Mouse (Mus musculus) liver, adult 2 months (tissue): Measurements from ENCODE around the gene Cyth4. TPM values are rescaled to one million over a fixed set of nuclear protein-coding genes. Genes with fewer than 3 reads are reported as not detected.

Experiments used
- DNase-seq: peaks from one replicate; pipeline ENCODE4 v3.0.0-alpha.2; 2011; ENCODE audit warnings: low read depth, low spot score; ENCODE audit errors: extremely low read depth
- H3K27ac ChIP-seq: fragments of 200-500 bp; replicated peaks from 2 replicates; pipeline ENCODE4 v1.5.1; 2012; ENCODE audit warnings: low read depth, mild to moderate bottlenecking, control low read depth, inconsistent platforms, low read length; ENCODE audit not compliant: insufficient read depth
- H3K27me3 ChIP-seq: fragments of 200-500 bp; 2 replicates; pipeline ENCODE4 v1.6.1; 2012; ENCODE audit warnings: mild to moderate bottlenecking, moderate library complexity, low read length, inconsistent platforms; ENCODE audit not compliant: control insufficient read depth, insufficient read depth
- H3K36me3 ChIP-seq: fragments of 200-500 bp; 2 replicates; pipeline ENCODE4 v1.6.1; 2012; ENCODE audit warnings: low read length, inconsistent platforms; ENCODE audit not compliant: control insufficient read depth, insufficient read depth
- H3K4me1 ChIP-seq: fragments of 200-500 bp; 2 replicates; pipeline ENCODE4 v1.6.1; 2011; ENCODE audit warnings: low read length; ENCODE audit not compliant: control insufficient read depth, insufficient read depth
- H3K4me3 ChIP-seq: fragments of 200-500 bp; 2 replicates; pipeline ENCODE4 v1.5.1; 2011; ENCODE audit warnings: low read depth, mild to moderate bottlenecking, control low read depth, low read length, moderate library complexity; ENCODE audit not compliant: insufficient read depth
- H3K79me2 ChIP-seq: fragments of 200-500 bp; 2 replicates; pipeline ENCODE4 v1.6.1; 2012; ENCODE audit warnings: inconsistent platforms, mild to moderate bottlenecking, low read length, moderate library complexity; ENCODE audit not compliant: control insufficient read depth, insufficient read depth
- H3K9ac ChIP-seq: fragments of 200-500 bp; 2 replicates; pipeline ENCODE4 v1.6.1; 2012; ENCODE audit warnings: low read depth, mild to moderate bottlenecking, control low read depth, inconsistent platforms, low read length
- CTCF ChIP-seq: fragments of 200-500 bp; IDR thresholded peaks from 2 replicates; pipeline ENCODE4 v1.5.1; 2011; ENCODE audit warnings: low read depth, low read length, control low read depth
- POLR2A ChIP-seq: fragments of 200-500 bp; IDR thresholded peaks from 2 replicates; pipeline ENCODE4 v1.6.1; 2011; ENCODE audit warnings: low read length, control low read depth; ENCODE audit not compliant: insufficient read depth; ENCODE audit errors: extremely low read depth
- WGBS: fragments of 180-500 bp; shearing (Covaris S2); methylation state at CpG from one replicate; pipeline ENCODE4 v1.1.7; 2018; 5-methylcytosine and 5-hydroxymethylcytosine counted together
- polyA plus RNA-seq: library from polyadenylated mRNA; depleted of rRNA; stranded (reverse); fragments of >200 nt; gene quantifications from 2 replicates; pipeline ENCODE4 v1.2.3, GENCODE M21; 2012
- total RNA-seq: library from RNA; depleted of rRNA; stranded (reverse); fragments of >200 nt; gene quantifications from 2 replicates; pipeline ENCODE4 v1.2.3, GENCODE M21; 2014

Cyth4 gene
- total and polyA plus RNA-seq, 2 experiments: 4.7 to 5.7 TPM

- H3K9ac ChIP-seq: peak within 1 kb of the TSS; percentile 11
- WGBS: 72% methylated on average over 8 of the region's 8 CpGs
These were observed 24.0 kb upstream of the Cyth4 start, which contains the start of gene Rac2 for GRCm38 (mm10) chr15:78572658-78573397. Gene Rac2 (minus strand): TSS chr15:78572783.

GRCm38 (mm10) chr15:78576284-78576810, 20.5 kb upstream of the Cyth4 start:
- TF ChIP-seq POLR2A (no peak), CTCF (no peak)
- DNase-seq: no peak
- H3K79me2 ChIP-seq: no peaks in the 10 kb centered on the region
- WGBS: 75% methylated on average over 3 of the region's 4 CpGs
- no peak overlapping the region for H3K4me3 ChIP-seq
- H3K27ac ChIP-seq: no peak overlapping the region
- H3K36me3 ChIP-seq: no peaks in the 10 kb centered on the region
- H3K4me1 ChIP-seq: peaks cover 6% of the 10 kb centered on the region; the same call in 1 of the 2 replicates
- H3K9ac ChIP-seq: no peak overlapping the region
- H3K27me3 ChIP-seq: no peaks in the 10 kb centered on the region

More at GRCm38 (mm10) chr15:78572658-78573397, 24.0 kb upstream of the Cyth4 start, which contains the start of gene Rac2:
- TF ChIP-seq CTCF (no peak), POLR2A (no peak)
- Histone ChIP-seq H3K79me2 (no peaks in the 10 kb centered on the region), H3K4me1 (no peaks in the 10 kb centered on the region), H3K36me3 (no peaks in the 10 kb centered on the region), H3K27ac (peak within 1 kb of the TSS; percentile 28), H3K27me3 (no peaks in the 10 kb centered on the region), H3K4me3 (peak within 1 kb of the TSS; percentile 39)
- no peak for DNase-seq

GRCm38 (mm10) chr15:78583352-78583751, 13.5 kb upstream of the Cyth4 start:
- peaks cover 6% of the 10 kb centered on the region; the same call in 1 of the 2 replicates for H3K4me1 ChIP-seq
- no peak overlapping the region for H3K4me3 ChIP-seq
- 66% methylated on average over 11 of the region's 11 CpGs for WGBS
- H3K79me2 ChIP-seq: no peaks in the 10 kb centered on the region
- no peak overlapping the region for H3K9ac ChIP-seq
- no peaks in the 10 kb centered on the region for H3K27me3 ChIP-seq
- TF ChIP-seq POLR2A (no peak), CTCF (no peak)
- H3K27ac ChIP-seq: no peak overlapping the region
- no peak for DNase-seq
- H3K36me3 ChIP-seq: no peaks in the 10 kb centered on the region

GRCm38 (mm10) chr15:78585404-78585803, 11.4 kb upstream of the Cyth4 start:
- no peaks in the 10 kb centered on the region for H3K27me3 ChIP-seq
- H3K4me3 ChIP-seq: no peak overlapping the region
- no peaks in the 10 kb centered on the region for H3K4me1 ChIP-seq
- DNase-seq: no peak
- TF ChIP-seq POLR2A: no peak
- no peak for TF ChIP-seq CTCF
- H3K27ac ChIP-seq: no peak overlapping the region
- no peaks in the 10 kb centered on the region for H3K79me2 ChIP-seq
- no peak overlapping the region for H3K9ac ChIP-seq
- H3K36me3 ChIP-seq: no peaks in the 10 kb centered on the region
- WGBS: 87% methylated on average over 7 of the region's 7 CpGs

GRCm38 (mm10) chr15:78587050-78587994, 9.5 kb upstream of the Cyth4 start:
- 58% methylated on average over 18 of the region's 18 CpGs for WGBS
- Histone ChIP-seq H3K79me2 (no peaks in the 10 kb centered on the region), H3K27ac (no peak overlapping the region), H3K36me3 (no peaks in the 10 kb centered on the region), H3K27me3 (no peaks in the 10 kb centered on the region), H3K9ac (no peak overlapping the region), H3K4me1 (no peaks in the 10 kb centered on the region), H3K4me3 (no peak overlapping the region)
- TF ChIP-seq POLR2A (no peak), CTCF (peak; percentile 93)
- peak; percentile 36 for DNase-seq
